Mouse (Mus musculus): ENCODE measurements around the gene Lrrc63.

GRCm38 (mm10) chr14:75168501-75168900 is 37.8 kb upstream of the Lrrc63 start:
- no peak for TF ChIP-seq CTCF (IDR thresholded peaks at IDR 0.05; ENCODE audit: extremely low read depth, insufficient read length, insufficient replicate concordance, low read depth, low read length)
- TF ChIP-seq POLR2A (IDR thresholded peaks at IDR 0.05; ENCODE audit: low read depth, low read length), result no peak
